In the genomic region with DNA sequence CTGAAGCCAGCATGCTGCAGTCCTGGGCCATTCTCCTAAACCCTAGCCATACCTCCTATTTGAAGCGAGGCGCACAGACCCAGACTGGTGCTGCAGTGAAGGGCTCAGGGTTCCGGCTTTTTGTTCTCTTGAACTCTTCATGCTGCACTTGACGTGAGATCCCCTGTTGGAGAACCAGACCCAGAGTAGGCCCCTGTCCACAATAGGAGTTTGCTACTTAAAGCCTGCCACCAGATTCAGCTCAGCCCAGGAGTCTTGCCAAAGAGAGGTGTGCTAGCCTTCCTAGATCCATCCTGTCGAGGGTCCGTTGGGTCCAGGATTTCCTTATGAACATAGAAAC, we compare ENCODE assay signal across 8 mouse cellular contexts. TPM values are rescaled to one million over a fixed set of nuclear protein-coding genes. Genes with fewer than 3 reads are reported as not detected.
DNase-seq lines count a peak whose midpoint lies in the region; ATAC-seq and TF ChIP-seq lines count a peak whose summit lies in the region.

No protein-coding gene starts in this region.

- peaks cover 28% of the 10 kb centered on the region for H3K27me3 ChIP-seq in heart, embryonic 13.5 days (replicated peaks)
- no peaks in the 10 kb centered on the region; the same call in 1 of the 2 replicates for H3K27me3 ChIP-seq in ES-Bruce4 (ENCODE audit: control insufficient read depth, insufficient read depth, low read length, poor library complexity, severe bottlenecking)
- peaks cover 13% of the 10 kb centered on the region for H3K27me3 ChIP-seq in forebrain, postnatal 0 days (ENCODE audit: insufficient read depth, low read length)

- 16% methylated on average over 6 of the region's 6 CpGs for WGBS in heart, embryonic 13.5 days
- 3% methylated on average over 6 of the region's 6 CpGs for WGBS in forebrain, postnatal 0 days
- WGBS in macrophage (ENCODE audit: missing documents) = 36% methylated on average over 6 of the region's 6 CpGs

- H3K4me1 ChIP-seq in heart, embryonic 13.5 days = peaks cover 43% of the 10 kb centered on the region
- no peaks in the 10 kb centered on the region for H3K4me1 ChIP-seq in ES-Bruce4 (ENCODE audit: control insufficient read depth, insufficient read depth, low read length)
- peaks cover 22% of the 10 kb centered on the region for H3K4me1 ChIP-seq in forebrain, postnatal 0 days (ENCODE audit: insufficient read depth)

- TF ChIP-seq EP300 in ES-Bruce4 (IDR thresholded peaks at IDR 0.05; ENCODE audit: insufficient read depth, low read depth, low read length) = no peak

- no peak for ATAC-seq in heart, embryonic 13.5 days (ENCODE audit: extremely low read depth, insufficient number of reproducible peaks, low FRiP score, low TSS enrichment)
- no peak for ATAC-seq in forebrain, postnatal 0 days
- ATAC-seq in erythroid progenitor cell, adult 5-6 weeks (replicated peaks; ENCODE audit: low FRiP score, poor library complexity, severe bottlenecking) = no peak

- peaks cover 34% of the 10 kb centered on the region for H3K36me3 ChIP-seq in heart, embryonic 13.5 days
- peaks cover 9% of the 10 kb centered on the region; the same call in 1 of the 2 replicates for H3K36me3 ChIP-seq in ES-Bruce4 (ENCODE audit: control insufficient read depth, insufficient read depth, low read length, poor library complexity, severe bottlenecking)
- H3K36me3 ChIP-seq in forebrain, postnatal 0 days (ENCODE audit: insufficient read depth) = peaks cover 32% of the 10 kb centered on the region
- peaks cover 26% of the 10 kb centered on the region for H3K36me3 ChIP-seq in macrophage (ENCODE audit: inconsistent target)

- H3K79me2 ChIP-seq in macrophage (ENCODE audit: inconsistent target) = peaks cover 22% of the 10 kb centered on the region; the same call in 1 of the 2 replicates

- no peak for TF ChIP-seq POLR2A in ES-Bruce4 (IDR thresholded peaks at IDR 0.05; ENCODE audit: insufficient read depth, low read length)

- peak overlapping the region; percentile 92; the same call in 1 of the 2 replicates for H3K27ac ChIP-seq in heart, embryonic 13.5 days (replicated peaks)
- H3K27ac ChIP-seq in ES-Bruce4 (ENCODE audit: insufficient read depth, low read length) (no peak overlapping the region), macrophage (no peak overlapping the region)
- H3K27ac ChIP-seq in forebrain, postnatal 0 days (ENCODE audit: low read depth, low read length) = peak overlapping the region; percentile 95

- no peaks in the 10 kb centered on the region for H3K9me3 ChIP-seq in heart, embryonic 13.5 days
- H3K9me3 ChIP-seq in ES-Bruce4 (replicated peaks; ENCODE audit: control insufficient read depth, insufficient read depth, low read length, poor library complexity, severe bottlenecking) = no peaks in the 10 kb centered on the region
- no peaks in the 10 kb centered on the region for H3K9me3 ChIP-seq in forebrain, postnatal 0 days (ENCODE audit: low read length)

- TF ChIP-seq CTCF in ES-Bruce4 (IDR thresholded peaks at IDR 0.05; ENCODE audit: low read depth, low read length) = no peak
- TF ChIP-seq CTCF in forebrain, postnatal 0 days (IDR thresholded peaks at IDR 0.05; ENCODE audit: low read depth) = no peak

- peak overlapping the region; percentile 91 for H3K4me2 ChIP-seq in heart, embryonic 13.5 days
- H3K4me2 ChIP-seq in forebrain, postnatal 0 days (ENCODE audit: low read depth) = peak overlapping the region; percentile 84

- no peak for DNase-seq in heart, adult 8-10 months (ENCODE audit: low spot score)
- DNase-seq in forebrain, postnatal 0 days = peak; percentile 34
- DNase-seq in layer of hippocampus, postnatal 25 days (ENCODE audit: extremely low spot score in 1 of 2, low spot score in 1 of 2) = no peak
- no peak for DNase-seq in layer of hippocampus, adult 9-11 months

- peak overlapping the region; percentile 85 for H3K4me3 ChIP-seq in heart, embryonic 13.5 days
- H3K4me3 ChIP-seq in ES-Bruce4 (ENCODE audit: low read depth, low read length) (peak overlapping the region; percentile 74), macrophage (ENCODE audit: inconsistent target) (peak overlapping the region; percentile 41)
- H3K4me3 ChIP-seq in forebrain, postnatal 0 days (ENCODE audit: low read depth, low read length) = peak overlapping the region; percentile 91

- H3K9ac ChIP-seq in heart, embryonic 13.5 days = peak overlapping the region; percentile 97
- peak overlapping the region; percentile 92 for H3K9ac ChIP-seq in ES-Bruce4 (ENCODE audit: low read depth, poor library complexity, severe bottlenecking)
- peak overlapping the region; percentile 92 for H3K9ac ChIP-seq in forebrain, postnatal 0 days

RNA-seq across cellular contexts. Expression of gene Lsm14b, which starts 1.0 kb away (rescaled TPM):
- polyA plus RNA-seq in heart, embryonic 13.5 days (2015; fragmentation: Nextera tagmentation; extraction: Ambion mirVana) = 4.8 and 5.3 TPM in 2 replicates
- total RNA-seq in heart, adult 8-10 months (2022) = 10 to 100 TPM; 63.9 to 69.4 (median 67.0) TPM
- polyA plus RNA-seq in ES-Bruce4 (2011; ENCODE audit: insufficient read depth, insufficient read length, low read depth, missing spikeins) (55.6 and 59.8 TPM in 2 replicates), macrophage (2018) (13.6 to 45.7 TPM (median 15.5 TPM) in 3 replicates)
- total RNA-seq in forebrain, postnatal 0 days (2014; rRNA removed) = 154 and 162 TPM in 2 replicates
- polyA plus RNA-seq in forebrain, postnatal 0 days (2015; fragmentation: Nextera tagmentation; extraction: Ambion mirVana) = 24.4 and 24.8 TPM in 2 replicates
- 10 to 100 TPM in 15 of 26 experiments, 1 to 10 TPM in 11; 4.2 to 22.7 (median 11.6) TPM for total RNA-seq in macrophage (2018; cell fraction: chromatin; rRNA removed)
- 10 to 100 TPM; 12.1 to 21.9 (median 16.2) TPM for total RNA-seq in macrophage (2018; cell fraction: cytosol; rRNA removed)
- 10 to 100 TPM in 18 of 26 experiments, 1 to 10 TPM in 8; 7.4 to 23.0 (median 12.9) TPM for total RNA-seq in macrophage (2018; cell fraction: nucleus; rRNA removed)
- total RNA-seq in layer of hippocampus, postnatal 25 days (2021) = 100 to 1,000 TPM; 101 to 108 TPM
- total RNA-seq in erythroid progenitor cell, adult 5-6 weeks (2015; ENCODE audit: low replicate concordance) = 6.5 and 7.1 TPM in 2 replicates
- 5.7 and 11.3 TPM in 2 replicates for total RNA-seq in erythroid progenitor cell, adult 5-6 weeks (2017; ENCODE audit: low replicate concordance)

RNA-seq across cellular contexts. Expression of gene Psma7, which starts 16.4 kb away (rescaled TPM):
- polyA plus RNA-seq in heart, embryonic 13.5 days (2015; fragmentation: Nextera tagmentation; extraction: Ambion mirVana) = 382 and 477 TPM in 2 replicates
- total RNA-seq in heart, adult 8-10 months (2022) = 100 to 1,000 TPM; 140 to 162 (median 155) TPM
- 257 and 264 TPM in 2 replicates for polyA plus RNA-seq in ES-Bruce4 (2011; ENCODE audit: insufficient read depth, insufficient read length, low read depth, missing spikeins)
- total RNA-seq in forebrain, postnatal 0 days (2014; rRNA removed) = 301 and 392 TPM in 2 replicates
- polyA plus RNA-seq in forebrain, postnatal 0 days (2015; fragmentation: Nextera tagmentation; extraction: Ambion mirVana) = 581 and 734 TPM in 2 replicates
- 100 to 1,000 TPM in 12 of 26 experiments, 10 to 100 TPM in 14; 15.7 to 175 (median 99.5) TPM for total RNA-seq in macrophage (2018; cell fraction: chromatin; rRNA removed)
- 100 to 1,000 TPM; 118 to 262 (median 199) TPM for total RNA-seq in macrophage (2018; cell fraction: cytosol; rRNA removed)
- 100 to 1,000 TPM in 5 of 26 experiments, 10 to 100 TPM in 21; 19.8 to 135 (median 74.6) TPM for total RNA-seq in macrophage (2018; cell fraction: nucleus; rRNA removed)
- 143 to 206 TPM (median 153 TPM) in 3 replicates for polyA plus RNA-seq in macrophage (2018)
- total RNA-seq in layer of hippocampus, postnatal 25 days (2021) = 100 to 1,000 TPM; 181 to 185 TPM
- total RNA-seq in erythroid progenitor cell, adult 5-6 weeks (2015; ENCODE audit: low replicate concordance) = 54.1 and 65.2 TPM in 2 replicates
- total RNA-seq in erythroid progenitor cell, adult 5-6 weeks (2017; ENCODE audit: low replicate concordance) = 69.1 and 112 TPM in 2 replicates

RNA-seq across cellular contexts. Expression of gene Ss18l1, which starts 16.5 kb away (rescaled TPM):
- polyA plus RNA-seq in heart, embryonic 13.5 days (2015; fragmentation: Nextera tagmentation; extraction: Ambion mirVana) = 2.5 and 3.0 TPM in 2 replicates
- 1 to 10 TPM; 1.6 to 3.1 (median 2.4) TPM for total RNA-seq in heart, adult 8-10 months (2022)
- polyA plus RNA-seq in ES-Bruce4 (2011; ENCODE audit: insufficient read depth, insufficient read length, low read depth, missing spikeins) = 5.1 TPM in 2 replicates
- total RNA-seq in forebrain, postnatal 0 days (2014; rRNA removed) = 82.6 and 104 TPM in 2 replicates
- 32.8 and 47.0 TPM in 2 replicates for polyA plus RNA-seq in forebrain, postnatal 0 days (2015; fragmentation: Nextera tagmentation; extraction: Ambion mirVana)
- 10 to 100 TPM in 11 of 26 experiments, 1 to 10 TPM in 15; 1.5 to 17.5 (median 9.6) TPM for total RNA-seq in macrophage (2018; cell fraction: chromatin; rRNA removed)
- total RNA-seq in macrophage (2018; cell fraction: cytosol; rRNA removed) = 1 to 10 TPM in 25 of 26 experiments, under 1 TPM in 1; 0.90 to 3.8 (median 2.9) TPM
- 10 to 100 TPM in 4 of 26 experiments, 1 to 10 TPM in 22; 1.7 to 11.7 (median 6.9) TPM for total RNA-seq in macrophage (2018; cell fraction: nucleus; rRNA removed)
- polyA plus RNA-seq in macrophage (2018) = 2.0 to 3.1 TPM (median 2.5 TPM) in 3 replicates
- total RNA-seq in layer of hippocampus, postnatal 25 days (2021) = 10 to 100 TPM; 37.7 to 43.3 TPM
- 0.36 TPM in 1 of 2 replicates, not detected in the other for total RNA-seq in erythroid progenitor cell, adult 5-6 weeks (2015; ENCODE audit: low replicate concordance)
- total RNA-seq in erythroid progenitor cell, adult 5-6 weeks (2017; ENCODE audit: low replicate concordance) = 0.13 and 0.68 TPM in 2 replicates

RNA-seq across cellular contexts. Expression of gene Mtg2, which starts 44.6 kb away (rescaled TPM):
- polyA plus RNA-seq in heart, embryonic 13.5 days (2015; fragmentation: Nextera tagmentation; extraction: Ambion mirVana) = 23.9 and 24.8 TPM in 2 replicates
- 10 to 100 TPM; 29.1 to 34.0 (median 30.1) TPM for total RNA-seq in heart, adult 8-10 months (2022)
- polyA plus RNA-seq in ES-Bruce4 (2011; ENCODE audit: insufficient read depth, insufficient read length, low read depth, missing spikeins) (12.4 and 14.7 TPM in 2 replicates), macrophage (2018) (3.7 to 10.9 TPM (median 9.9 TPM) in 3 replicates)
- 27.9 and 32.2 TPM in 2 replicates for total RNA-seq in forebrain, postnatal 0 days (2014; rRNA removed)
- 23.5 and 25.5 TPM in 2 replicates for polyA plus RNA-seq in forebrain, postnatal 0 days (2015; fragmentation: Nextera tagmentation; extraction: Ambion mirVana)
- total RNA-seq in macrophage (2018; cell fraction: chromatin; rRNA removed) = 10 to 100 TPM in 22 of 26 experiments, 1 to 10 TPM in 4; 6.4 to 51.4 (median 22.7) TPM
- total RNA-seq in macrophage (2018; cell fraction: cytosol; rRNA removed) = 10 to 100 TPM in 8 of 26 experiments, 1 to 10 TPM in 18; 4.2 to 12.7 (median 8.8) TPM
- 10 to 100 TPM in 17 of 26 experiments, 1 to 10 TPM in 9; 4.5 to 32.6 (median 13.0) TPM for total RNA-seq in macrophage (2018; cell fraction: nucleus; rRNA removed)
- total RNA-seq in layer of hippocampus, postnatal 25 days (2021) = 10 to 100 TPM; 17.6 to 17.9 TPM
- 1.3 TPM in 1 of 2 replicates, not detected in the other for total RNA-seq in erythroid progenitor cell, adult 5-6 weeks (2015; ENCODE audit: low replicate concordance)
- total RNA-seq in erythroid progenitor cell, adult 5-6 weeks (2017; ENCODE audit: low replicate concordance) = 2.6 and 4.9 TPM in 2 replicates

RNA-seq across cellular contexts. Expression of gene Taf4, which starts 49.4 kb away (rescaled TPM):
- 1.7 and 1.9 TPM in 2 replicates for polyA plus RNA-seq in heart, embryonic 13.5 days (2015; fragmentation: Nextera tagmentation; extraction: Ambion mirVana)
- total RNA-seq in heart, adult 8-10 months (2022) = 10 to 100 TPM; 13.0 to 21.5 (median 16.1) TPM
- polyA plus RNA-seq in ES-Bruce4 (2011; ENCODE audit: insufficient read depth, insufficient read length, low read depth, missing spikeins) = 22.4 and 26.4 TPM in 2 replicates
- 11.4 and 12.5 TPM in 2 replicates for total RNA-seq in forebrain, postnatal 0 days (2014; rRNA removed)
- 2.1 and 2.4 TPM in 2 replicates for polyA plus RNA-seq in forebrain, postnatal 0 days (2015; fragmentation: Nextera tagmentation; extraction: Ambion mirVana)
- 10 to 100 TPM in 25 of 26 experiments, 1 to 10 TPM in 1; 9.2 to 64.5 (median 41.5) TPM for total RNA-seq in macrophage (2018; cell fraction: chromatin; rRNA removed)
- 10 to 100 TPM; 10.1 to 21.3 (median 17.0) TPM for total RNA-seq in macrophage (2018; cell fraction: cytosol; rRNA removed)
- total RNA-seq in macrophage (2018; cell fraction: nucleus; rRNA removed) = 10 to 100 TPM; 14.9 to 48.5 (median 28.3) TPM
- polyA plus RNA-seq in macrophage (2018) = 10.4 to 14.0 TPM (median 11.8 TPM) in 3 replicates
- total RNA-seq in layer of hippocampus, postnatal 25 days (2021) = 10 to 100 TPM; 19.4 to 21.0 TPM
- total RNA-seq in erythroid progenitor cell, adult 5-6 weeks (2015; ENCODE audit: low replicate concordance) = 51.6 and 57.3 TPM in 2 replicates
- 84.2 and 117 TPM in 2 replicates for total RNA-seq in erythroid progenitor cell, adult 5-6 weeks (2017; ENCODE audit: low replicate concordance)

Comparison
In these comparisons a context has a peak if more than half of its experiments do, and no peak if none do; other contexts are left out.
1. H3K27ac ChIP-seq: peak in heart, embryonic 13.5 days (single experiment) and forebrain, postnatal 0 days (single experiment); none in ES-Bruce4 (single experiment) and macrophage (single experiment).
2. H3K4me3 ChIP-seq: peak in every context shown above with its lines; median percentile 91 in forebrain, postnatal 0 days; 85 in heart, embryonic 13.5 days; 74 in ES-Bruce4; 41 in macrophage.
3. RNA of gene Lsm14b, which starts 1.0 kb away (total RNA-seq): 154 to 162 TPM in forebrain, postnatal 0 days, 101 to 108 TPM in layer of hippocampus, postnatal 25 days and 63.9 to 69.4 TPM in heart, adult 8-10 months; 5.7 to 11.3 TPM in erythroid progenitor cell, adult 5-6 weeks; every median in the first group is over 4 times any median in the second.
4. RNA of gene Ss18l1, which starts 16.5 kb away (total RNA-seq): 82.6 to 104 TPM in forebrain, postnatal 0 days and 37.7 to 43.3 TPM in layer of hippocampus, postnatal 25 days; 1.6 to 3.1 TPM in heart, adult 8-10 months and 0.13 to 0.68 TPM in erythroid progenitor cell, adult 5-6 weeks; every median in the first group is over 4 times any median in the second.
5. Peak in every context shown above with its lines, with median percentiles within 50 percentile points of each other: H3K9ac ChIP-seq.